ENCODE assay signal across 11 mouse cellular contexts in genomic region chr4:106953760-106954159, GRCm38 (mm10). TPM values are rescaled to one million over a fixed set of nuclear protein-coding genes. Genes with fewer than 3 reads are reported as not detected.
DNase-seq lines count a peak whose midpoint lies in the region; ATAC-seq and TF ChIP-seq lines count a peak whose summit lies in the region.
"Had no signal": no experiment of that assay in that cellular context is flagged by ENCODE, and none has a peak within 500 bp of the region (broad histone marks: within the 10 kb centered on the region; RNA-seq: fewer than 3 reads in every experiment).

No protein-coding gene starts in this region.

- no peak overlapping the region for H3K9ac ChIP-seq in limb, embryonic 15.5 days
- H3K9ac ChIP-seq in liver, embryonic 11.5 days (ENCODE audit: low read depth, low read length), result no peak overlapping the region; the same call in 1 of the 2 replicates
- H3K9ac ChIP-seq: limb, embryonic 13.5 days had no signal

- H3K4me2 ChIP-seq in limb, embryonic 15.5 days, result no peak overlapping the region
- H3K4me2 ChIP-seq in liver, embryonic 11.5 days, result no peak overlapping the region
- H3K4me2 ChIP-seq: limb, embryonic 13.5 days had no signal

- peaks cover 6% of the 10 kb centered on the region; the same call in 1 of the 2 replicates for H3K36me3 ChIP-seq in limb, embryonic 15.5 days
- peaks cover 5% of the 10 kb centered on the region; the same call in 1 of the 2 replicates for H3K36me3 ChIP-seq in liver, embryonic 11.5 days (ENCODE audit: control insufficient read depth, insufficient read depth, low read length)

- no peak for ATAC-seq in limb, embryonic 15.5 days (ENCODE audit: insufficient number of reproducible peaks, low FRiP score, low TSS enrichment, low read depth)
- no peak for ATAC-seq in liver, embryonic 11.5 days (replicated peaks; ENCODE audit: low FRiP score)

- H3K27me3 ChIP-seq in limb, embryonic 15.5 days, result no peaks in the 10 kb centered on the region
- no peaks in the 10 kb centered on the region for H3K27me3 ChIP-seq in liver, embryonic 11.5 days (replicated peaks; ENCODE audit: control insufficient read depth, insufficient read depth, low read length)
- H3K27me3 ChIP-seq: limb, embryonic 13.5 days had no signal

- no peak for DNase-seq in layer of hippocampus, adult 2 months (ENCODE audit: low spot score in 2 of 2)
- no peak for DNase-seq in layer of hippocampus, postnatal 14 days (ENCODE audit: low spot score in 2 of 2)
- DNase-seq in adrenal gland, postnatal 36 days, result peak; percentile 61 to 67
- peak; percentile 90 to 91 for DNase-seq in cerebellum, postnatal 14 days
- no peak for DNase-seq in liver, embryonic 11.5 days (ENCODE audit: low spot score)
- DNase-seq in spleen, postnatal 10 days (ENCODE audit: low spot score in 2 of 2), result no peak
- DNase-seq in layer of hippocampus, adult 8-10 months (ENCODE audit: low spot score in 2 of 2), result no peak
- DNase-seq: heart, postnatal 4 days; kidney, postnatal 14 days had no signal

- peaks cover 70% of the 10 kb centered on the region for H3K4me1 ChIP-seq in limb, embryonic 15.5 days
- peaks cover 61% of the 10 kb centered on the region for H3K4me1 ChIP-seq in liver, embryonic 11.5 days (replicated peaks; ENCODE audit: control insufficient read depth, insufficient read depth, low read length)

- H3K27ac ChIP-seq in layer of hippocampus, adult 2 months, result peak overlapping the region; percentile 87
- peak overlapping the region; percentile 18 for H3K27ac ChIP-seq in limb, embryonic 15.5 days
- no peak overlapping the region for H3K27ac ChIP-seq in liver, embryonic 11.5 days (ENCODE audit: low read depth, low read length)
- H3K27ac ChIP-seq: limb, embryonic 13.5 days had no signal

- no peaks in the 10 kb centered on the region for H3K9me3 ChIP-seq in limb, embryonic 15.5 days
- no peaks in the 10 kb centered on the region for H3K9me3 ChIP-seq in liver, embryonic 11.5 days (ENCODE audit: control insufficient read depth, low read length)
- H3K9me3 ChIP-seq: limb, embryonic 13.5 days had no signal

- 84% methylated on average over 5 of the region's 5 CpGs for WGBS in limb, embryonic 15.5 days
- 92% methylated on average over 5 of the region's 5 CpGs for WGBS in liver, embryonic 11.5 days

- no peak for TF ChIP-seq CTCF in layer of hippocampus, adult 2 months (conservative IDR thresholded peaks at IDR 0.05)

- H3K4me3 ChIP-seq in layer of hippocampus, adult 2 months, result no peak overlapping the region
- no peak overlapping the region for H3K4me3 ChIP-seq in limb, embryonic 15.5 days
- H3K4me3 ChIP-seq in liver, embryonic 11.5 days (ENCODE audit: low read depth, low read length), result no peak overlapping the region
- H3K4me3 ChIP-seq: limb, embryonic 13.5 days had no signal

RNA-seq across cellular contexts. Expression of gene Ssbp3, which starts 43.3 kb away (rescaled TPM):
- 100 to 1,000 TPM; 157 TPM for total RNA-seq in layer of hippocampus, adult 2 months (2021)
- total RNA-seq in layer of hippocampus, postnatal 14 days (2021), result 100 to 1,000 TPM; 106 to 119 TPM
- total RNA-seq in adrenal gland, postnatal 36 days (2021), result 10 to 100 TPM; 71.2 to 85.4 TPM
- 93.9 and 112 TPM in 2 replicates for polyA plus RNA-seq in limb, embryonic 15.5 days (2015; fragmentation: Nextera tagmentation; extraction: Ambion mirVana)
- polyA plus RNA-seq in liver, embryonic 11.5 days (2014; fragmentation: Nextera tagmentation; extraction: Ambion mirVana), result 71.1 and 89.0 TPM in 2 replicates
- total RNA-seq in layer of hippocampus, adult 8-10 months (2022), result 100 to 1,000 TPM; 150 to 180 (median 160) TPM

Comparison
In these comparisons a context has a peak if more than half of its experiments do, and no peak if none do; other contexts are left out.
1. DNase-seq: peak in adrenal gland, postnatal 36 days (2 of 2) and cerebellum, postnatal 14 days (2 of 2); none in layer of hippocampus, adult 2 months (0 of 2), layer of hippocampus, postnatal 14 days (0 of 2), liver, embryonic 11.5 days (single experiment), spleen, postnatal 10 days (0 of 2) and layer of hippocampus, adult 8-10 months (0 of 2).